Mouse (Mus musculus): ENCODE measurements around the gene Dnajb9. TPM values are rescaled to one million over a fixed set of nuclear protein-coding genes. Genes with fewer than 3 reads are reported as not detected.

The Dnajb9 gene
- polyA plus RNA-seq (2015; fragmentation: Nextera tagmentation; extraction: Ambion mirVana) = 17.8 and 20.8 TPM in 2 replicates

DNA sequence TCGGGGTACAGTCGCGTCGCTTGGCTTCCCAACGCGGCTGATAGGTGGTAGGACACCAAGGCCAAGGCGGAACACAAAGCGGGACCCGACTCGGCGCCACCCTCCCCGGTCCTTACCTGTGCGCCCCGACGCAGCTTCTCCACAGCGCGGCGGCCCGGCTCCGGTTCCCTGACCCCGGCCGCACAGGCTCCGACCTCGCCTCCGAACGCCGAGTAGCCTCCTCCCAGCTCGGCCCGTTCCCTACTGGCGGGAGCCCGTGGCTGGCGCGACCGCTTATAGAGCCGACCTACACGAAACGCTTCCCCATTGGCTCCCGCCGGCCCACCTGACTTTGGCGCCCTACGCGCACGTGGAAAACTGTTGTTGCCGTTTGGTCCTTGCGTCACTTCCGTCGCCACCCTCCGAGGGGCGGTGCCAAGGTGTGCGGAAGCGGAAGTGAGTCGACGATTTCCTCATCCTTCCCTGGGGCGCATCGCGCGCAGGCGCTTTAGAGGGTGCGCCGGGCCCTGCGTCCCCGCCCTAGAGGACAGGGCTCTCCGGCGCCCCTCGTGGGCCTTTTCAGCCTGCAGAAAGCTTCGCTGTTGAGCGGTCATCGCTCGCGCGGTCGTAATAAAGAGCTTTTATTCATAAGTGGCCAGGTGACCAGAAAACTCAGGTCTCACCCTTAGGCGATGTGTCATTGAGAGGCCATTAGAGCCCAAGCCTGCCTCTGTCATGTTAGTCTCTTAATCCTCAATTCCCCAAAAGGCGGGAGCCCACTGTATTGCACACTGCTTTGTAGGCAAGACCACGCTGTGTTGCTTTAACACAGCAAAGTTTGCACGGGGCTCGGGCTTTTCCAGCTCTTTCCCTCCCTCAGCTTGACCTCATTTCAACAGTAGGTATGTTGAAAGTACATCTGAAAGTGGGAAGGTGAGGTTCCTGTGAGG, at the start of gene Dnajb9:
TSS of gene Dnajb9 (minus strand) at position 503 of the 929 bp plus-strand sequence.

GRCm38 (mm10) chr12:44221070-44221469, 10.9 kb upstream of the Dnajb9 start, which contains the start of gene Pnpla8:
Gene Pnpla8, plus strand, starts transcription at chr12:44221370.

Small RNAs within 50 kb of the gene (microRNA-seq; reads per million reads assigned to microRNA genes)
- gene Mir5627 = not detected

Other genes starting within 250 kb of the Dnajb9 start
- 55.7 and 68.4 TPM in 2 replicates for gene Pnpla8, start 11.0 kb upstream of the Dnajb9 start, polyA plus RNA-seq (2015; fragmentation: Nextera tagmentation; extraction: Ambion mirVana)
- gene Nrcam, start 118.6 kb upstream of the Dnajb9 start, polyA plus RNA-seq (2015; fragmentation: Nextera tagmentation; extraction: Ambion mirVana) = 0.23 and 0.36 TPM in 2 replicates